Mouse (Mus musculus): Measurements from ENCODE around the gene Izumo1r. TPM values are rescaled to one million over a fixed set of nuclear protein-coding genes. Genes with fewer than 3 reads are reported as not detected.

Gene Izumo1r
- total and polyA plus RNA-seq, 3 experiments: not detected

- TF ChIP-seq JUN (IDR thresholded peaks at IDR 0.05; ENCODE audit: insufficient read depth, low read depth, low read length): no peak
- no peak for TF ChIP-seq TBP (conservative IDR thresholded peaks at IDR 0.05; ENCODE audit: low read depth, low read length)
- TF ChIP-seq EP300 (IDR thresholded peaks at IDR 0.05; ENCODE audit: low read length): no peak
- TF ChIP-seq MXI1 (IDR thresholded peaks at IDR 0.05; ENCODE audit: low read depth, low read length): no peak
- no peak for TF ChIP-seq USF2 (conservative IDR thresholded peaks at IDR 0.05; ENCODE audit: low read depth, low read length)
- no peak for TF ChIP-seq USF1 (IDR thresholded peaks at IDR 0.05; ENCODE audit: low read depth, low read length)
- TF ChIP-seq GABPA (IDR thresholded peaks at IDR 0.05; ENCODE audit: insufficient replicate concordance, low read depth, low read length): no peak
- TF ChIP-seq CTCF (conservative IDR thresholded peaks at IDR 0.05 in 1 of 2, IDR thresholded peaks at IDR 0.05 in 1 of 2; ENCODE audit: low read depth in 2 of 2, low read length in 2 of 2): no peak
- TF ChIP-seq E2F4 (IDR thresholded peaks at IDR 0.05; ENCODE audit: insufficient replicate concordance, low read depth, low read length): no peak
- TF ChIP-seq ZKSCAN1 (IDR thresholded peaks at IDR 0.05; ENCODE audit: borderline replicate concordance, low read depth, low read length): no peak
- no peak for TF ChIP-seq NELFE (IDR thresholded peaks at IDR 0.05; ENCODE audit: low read depth, low read length)
- TF ChIP-seq UBTF (IDR thresholded peaks at IDR 0.05; ENCODE audit: low read depth, low read length): no peak
- no peak for TF ChIP-seq SIN3A (IDR thresholded peaks at IDR 0.05; ENCODE audit: low read length)
- no peak for TF ChIP-seq MAFK (IDR thresholded peaks at IDR 0.05; ENCODE audit: insufficient replicate concordance, low read length)
- TF ChIP-seq POLR2A (IDR thresholded peaks at IDR 0.05; ENCODE audit: low read depth, low read length): no peak
- TF ChIP-seq ETS1 (conservative IDR thresholded peaks at IDR 0.05; ENCODE audit: low read depth, low read length): no peak
- Histone ChIP-seq H3K4me3 (replicated peaks in 1 of 3; ENCODE audit: low read depth in 2 of 3, low read length in 2 of 3, poor library complexity in 1 of 3) (no peak overlapping the region), H3K9ac (ENCODE audit: insufficient read depth, low read depth) (no peak overlapping the region), H3K9me3 (replicated peaks; ENCODE audit: low read length) (peaks cover 5% of the 10 kb centered on the region), H3K27me3 (replicated peaks) (no peaks in the 10 kb centered on the region), H3K4me1 (ENCODE audit: control insufficient read depth in 1 of 2, insufficient read depth in 2 of 2) (no peaks in the 10 kb centered on the region), H3K27ac (ENCODE audit: insufficient read depth, low read depth) (no peak overlapping the region), H3K79me2 (replicated peaks; ENCODE audit: control insufficient read depth, extremely low read depth, insufficient read depth, poor library complexity, severe bottlenecking) (no peaks in the 10 kb centered on the region), H3K4me2 (ENCODE audit: insufficient read depth, low read depth, poor library complexity, severe bottlenecking) (no peak overlapping the region), H3K36me3 (replicated peaks in 1 of 2; ENCODE audit: control insufficient read depth in 1 of 2, insufficient read depth in 1 of 2, low read length in 1 of 2) (no peaks in the 10 kb centered on the region)
- dilution Hi-C loops (cut with MboI; ENCODE audit: extremely low pct_ligation_motif_present, extremely low pct_unique_long_range_greater_than_20kb, low sequenced_read_pairs) (no loop called here), in situ Hi-C loops (cut with MboI; ENCODE audit: low pct_ligation_motif_present, low pct_unique_long_range_greater_than_20kb, low sequenced_read_pairs) (no loop called here)
- no peak for DNase-seq (ENCODE audit: extremely low read depth)
Observed at GRCm38 (mm10) chr9:14948843-14949242, 45.1 kb upstream of the Izumo1r start.

GRCm38 (mm10) chr9:14946677-14947076 lies 42.9 kb upstream of the Izumo1r start:
- Histone ChIP-seq H3K9ac (ENCODE audit: insufficient read depth, low read depth) (no peak overlapping the region), H3K27ac (ENCODE audit: insufficient read depth, low read depth) (no peak overlapping the region), H3K4me1 (ENCODE audit: control insufficient read depth in 1 of 2, insufficient read depth in 2 of 2) (no peaks in the 10 kb centered on the region), H3K4me2 (ENCODE audit: insufficient read depth, low read depth, poor library complexity, severe bottlenecking) (no peak overlapping the region), H3K4me3 (replicated peaks in 1 of 3; ENCODE audit: low read depth in 2 of 3, low read length in 2 of 3, poor library complexity in 1 of 3) (no peak overlapping the region), H3K27me3 (replicated peaks) (no peaks in the 10 kb centered on the region), H3K79me2 (replicated peaks; ENCODE audit: control insufficient read depth, extremely low read depth, insufficient read depth, poor library complexity, severe bottlenecking) (no peaks in the 10 kb centered on the region), H3K36me3 (replicated peaks in 1 of 2; ENCODE audit: control insufficient read depth in 1 of 2, insufficient read depth in 1 of 2, low read length in 1 of 2) (no peaks in the 10 kb centered on the region), H3K9me3 (replicated peaks; ENCODE audit: low read length) (peaks cover 5% of the 10 kb centered on the region)
- dilution Hi-C loops (cut with MboI; ENCODE audit: extremely low pct_ligation_motif_present, extremely low pct_unique_long_range_greater_than_20kb, low sequenced_read_pairs): no loop called here
- in situ Hi-C loops (cut with MboI; ENCODE audit: low pct_ligation_motif_present, low pct_unique_long_range_greater_than_20kb, low sequenced_read_pairs): no loop called here
- no peak for DNase-seq (ENCODE audit: extremely low read depth)
- TF ChIP-seq CHD2 (IDR thresholded peaks at IDR 0.05; ENCODE audit: low read length) (no peak), MXI1 (IDR thresholded peaks at IDR 0.05; ENCODE audit: low read depth, low read length) (no peak), CTCF (conservative IDR thresholded peaks at IDR 0.05 in 1 of 2, IDR thresholded peaks at IDR 0.05 in 1 of 2; ENCODE audit: low read depth in 2 of 2, low read length in 2 of 2) (0 out of 4 replicates have a peak, but pooled peaks of 1 of the 2 experiments have one; percentile 5)
